Mouse (Mus musculus): ENCODE measurements around the gene Ces1e. TPM values are rescaled to one million over a fixed set of nuclear protein-coding genes. Genes with fewer than 3 reads are reported as not detected.
"Not testable (repeated sequence)": the region's sequence is repeated elsewhere in the genome, so short reads cannot be mapped to it uniquely, and the experiment has no call there.

Ces1e gene
- polyA plus RNA-seq, 1 experiment, result not detected

DNA sequence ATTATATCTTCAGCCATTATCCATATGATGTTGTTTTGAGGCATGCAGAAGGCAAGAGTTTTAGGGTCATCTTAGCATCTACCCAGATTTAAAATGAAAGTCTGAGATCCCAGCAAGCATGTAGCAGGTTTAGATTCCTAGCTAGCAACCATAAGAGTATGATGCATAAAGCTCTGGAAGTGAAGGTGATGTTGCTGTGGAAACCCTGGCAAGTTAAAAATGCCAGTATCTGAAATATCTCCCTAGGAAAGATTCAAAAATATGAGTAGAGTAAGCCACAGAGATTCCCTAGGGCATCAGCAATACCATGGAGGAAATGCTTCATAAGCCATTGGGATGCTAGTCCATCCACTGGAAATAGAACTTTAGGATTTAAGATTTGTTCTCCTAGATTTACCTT lies 10.5 kb upstream of the Ces1e start:
- Histone ChIP-seq H3K4me3 (replicated peaks; ENCODE audit: insufficient read depth, low read depth, low read length) (no peak overlapping the region), H3K27me3 (ENCODE audit: control insufficient read depth, insufficient read depth, low read length) (no peaks in the 10 kb centered on the region), H3K27ac (ENCODE audit: insufficient read depth, low read length) (no peak overlapping the region), H3K4me1 (ENCODE audit: control insufficient read depth, insufficient read depth, low read length) (no peaks in the 10 kb centered on the region; the same call in 1 of the 2 replicates)
- DNase-seq, result no peak
- TF ChIP-seq POLR2A (IDR thresholded peaks at IDR 0.05; ENCODE audit: borderline replicate concordance, insufficient read depth, low read length) (no peak), CTCF (IDR thresholded peaks at IDR 0.05; ENCODE audit: borderline replicate concordance, insufficient read depth, low read depth, low read length) (no peak)

DNA sequence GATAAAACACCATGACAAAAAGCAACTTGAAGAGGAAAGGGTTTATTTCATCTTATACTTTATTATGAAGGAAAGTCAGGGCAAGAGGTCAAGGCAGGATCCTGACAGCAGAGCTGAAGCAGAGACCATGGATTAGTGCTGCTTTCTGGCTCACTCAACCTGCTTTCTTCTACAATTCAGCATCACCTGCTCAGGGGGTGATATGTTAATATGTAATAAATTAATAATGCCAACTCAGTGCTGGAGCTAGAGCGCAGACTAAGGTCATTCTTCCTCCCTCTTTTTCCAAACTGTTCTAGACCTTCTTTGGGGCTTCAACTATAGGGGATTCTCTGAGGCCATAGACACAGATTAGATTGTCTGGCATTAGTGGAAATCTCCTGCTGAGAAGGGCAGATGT lies 6.3 kb upstream of the Ces1e start:
- Histone ChIP-seq H3K4me1 (ENCODE audit: control insufficient read depth, insufficient read depth, low read length) (no peaks in the 10 kb centered on the region; the same call in 1 of the 2 replicates), H3K4me3 (replicated peaks; ENCODE audit: insufficient read depth, low read depth, low read length) (no peak overlapping the region), H3K27me3 (ENCODE audit: control insufficient read depth, insufficient read depth, low read length) (no peaks in the 10 kb centered on the region), H3K27ac (ENCODE audit: insufficient read depth, low read length) (no peak overlapping the region)
- WGBS, result 80% methylated on average over 1 of the region's 1 CpGs
- no peak for DNase-seq
- TF ChIP-seq POLR2A (IDR thresholded peaks at IDR 0.05; ENCODE audit: borderline replicate concordance, insufficient read depth, low read length) (no peak), CTCF (IDR thresholded peaks at IDR 0.05; ENCODE audit: borderline replicate concordance, insufficient read depth, low read depth, low read length) (no peak)

DNA sequence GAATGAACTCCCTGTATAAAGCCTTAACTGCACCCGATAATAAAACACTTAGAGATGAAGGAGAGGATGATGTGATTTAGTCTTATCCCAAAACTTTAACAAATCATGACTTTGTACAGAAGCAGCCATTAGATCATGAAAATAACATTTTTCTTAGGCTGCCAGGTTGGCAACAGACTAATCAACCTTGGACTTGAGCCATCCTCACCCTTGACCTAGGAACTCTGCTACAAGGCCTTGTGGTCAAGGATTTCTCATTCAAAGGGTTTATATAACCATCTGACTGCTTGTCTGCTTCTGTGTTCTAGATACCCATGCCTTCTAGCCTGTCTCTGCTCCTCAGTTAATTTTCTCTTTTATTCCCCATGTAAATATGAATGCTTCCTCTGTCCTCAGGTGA lies 5.3 kb upstream of the Ces1e start:
- no peak for DNase-seq
- WGBS, result 95% methylated on average over 1 of the region's 1 CpGs
- Histone ChIP-seq H3K27ac (ENCODE audit: insufficient read depth, low read length) (no peak overlapping the region), H3K4me3 (replicated peaks; ENCODE audit: insufficient read depth, low read depth, low read length) (no peak overlapping the region), H3K4me1 (ENCODE audit: control insufficient read depth, insufficient read depth, low read length) (no peaks in the 10 kb centered on the region; the same call in 1 of the 2 replicates), H3K27me3 (ENCODE audit: control insufficient read depth, insufficient read depth, low read length) (no peaks in the 10 kb centered on the region)
- no peak for TF ChIP-seq CTCF (IDR thresholded peaks at IDR 0.05; ENCODE audit: borderline replicate concordance, insufficient read depth, low read depth, low read length)
- no peak for TF ChIP-seq POLR2A (IDR thresholded peaks at IDR 0.05; ENCODE audit: borderline replicate concordance, insufficient read depth, low read length)

DNA sequence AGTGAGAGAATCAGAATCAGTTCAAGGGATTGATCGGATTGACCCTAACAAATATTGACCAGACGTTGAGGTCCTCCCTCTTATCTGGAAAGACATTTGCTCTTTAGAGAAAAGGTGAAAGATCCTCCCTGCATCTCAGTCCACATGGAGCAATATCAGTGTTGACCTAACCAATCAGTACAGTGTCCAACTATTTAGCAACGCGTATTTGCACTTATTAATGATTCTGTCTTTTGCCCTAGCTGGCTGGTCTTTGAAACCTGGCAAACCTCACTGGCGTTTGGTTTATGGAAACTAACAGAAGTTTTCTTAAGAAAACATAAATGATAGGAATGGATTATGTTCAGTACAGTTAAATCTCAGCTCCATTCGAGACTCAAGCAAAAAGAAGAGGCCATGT lies 4.6 kb upstream of the Ces1e start:
- TF ChIP-seq POLR2A (IDR thresholded peaks at IDR 0.05; ENCODE audit: borderline replicate concordance, insufficient read depth, low read length) (no peak), CTCF (IDR thresholded peaks at IDR 0.05; ENCODE audit: borderline replicate concordance, insufficient read depth, low read depth, low read length) (no peak)
- H3K4me1 ChIP-seq (ENCODE audit: control insufficient read depth, insufficient read depth, low read length), result no peaks in the 10 kb centered on the region; the same call in 1 of the 2 replicates
- no peak overlapping the region for H3K27ac ChIP-seq (ENCODE audit: insufficient read depth, low read length)
- H3K4me3 ChIP-seq (replicated peaks; ENCODE audit: insufficient read depth, low read depth, low read length), result no peak overlapping the region
- no peak for DNase-seq
- H3K27me3 ChIP-seq (ENCODE audit: control insufficient read depth, insufficient read depth, low read length), result no peaks in the 10 kb centered on the region
- WGBS, result 88% methylated on average over 6 of the region's 6 CpGs

DNA sequence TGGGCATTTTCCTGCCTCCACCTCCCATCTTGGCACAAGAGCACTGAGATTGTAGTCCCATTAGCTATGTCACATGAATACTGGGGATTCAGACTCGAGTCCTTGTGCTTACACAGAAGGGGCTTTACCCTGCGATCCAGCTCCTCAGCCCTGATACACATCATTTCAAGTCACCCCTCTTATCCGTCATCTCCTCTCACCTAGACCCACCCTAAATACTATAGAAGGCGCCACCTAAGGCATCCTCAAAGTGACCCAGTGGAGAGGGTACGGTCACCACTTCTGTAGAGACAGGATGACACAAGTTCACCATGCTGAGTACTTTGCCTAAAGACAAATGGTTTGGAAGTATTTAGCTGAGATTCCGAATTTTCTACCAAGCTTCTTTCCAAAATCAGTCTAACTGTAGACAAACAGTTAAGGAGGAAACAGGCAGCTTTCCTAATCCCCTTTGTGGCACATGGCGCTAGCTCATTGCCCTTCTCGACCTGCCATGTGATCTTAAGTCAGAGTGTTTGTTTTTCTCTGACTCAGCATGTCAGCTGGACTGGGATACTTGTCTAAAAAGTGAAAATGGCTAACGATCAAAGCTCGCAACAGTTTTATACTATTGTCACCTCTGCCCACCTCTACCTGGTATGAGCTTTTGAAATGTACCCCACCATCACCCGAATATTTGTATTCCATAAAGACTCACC lies 597 bp downstream of the Ces1e start:
- no peak overlapping the region for H3K27ac ChIP-seq (ENCODE audit: insufficient read depth, low read length)
- no peak for TF ChIP-seq CTCF (IDR thresholded peaks at IDR 0.05; ENCODE audit: borderline replicate concordance, insufficient read depth, low read depth, low read length)
- TF ChIP-seq POLR2A (IDR thresholded peaks at IDR 0.05; ENCODE audit: borderline replicate concordance, insufficient read depth, low read length), result no peak
- H3K4me3 ChIP-seq (replicated peaks; ENCODE audit: insufficient read depth, low read depth, low read length), result no peak overlapping the region
- 76% methylated on average over 11 of the region's 11 CpGs for WGBS
- DNase-seq, result no peak
- H3K4me1 ChIP-seq (ENCODE audit: control insufficient read depth, insufficient read depth, low read length), result no peaks in the 10 kb centered on the region
- H3K27me3 ChIP-seq (ENCODE audit: control insufficient read depth, insufficient read depth, low read length), result no peaks in the 10 kb centered on the region

DNA sequence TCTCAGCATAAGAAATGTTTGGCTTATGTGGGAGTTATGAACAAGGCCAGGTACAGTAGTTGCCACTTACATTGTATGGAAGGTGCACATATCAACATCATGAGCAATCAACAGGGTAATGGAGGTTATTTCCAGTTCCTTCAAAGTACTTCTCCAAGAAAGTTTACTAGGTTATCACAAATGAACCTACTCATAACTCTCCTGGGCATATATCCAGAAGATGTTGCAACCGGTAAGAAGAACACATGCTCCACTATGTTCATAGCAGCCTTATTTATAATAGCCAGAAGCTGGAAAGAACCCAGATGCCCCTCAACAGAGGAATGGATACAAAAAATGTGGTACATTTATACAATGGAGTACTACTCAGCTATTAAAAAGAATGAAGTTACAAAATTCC lies 2.9 kb downstream of the Ces1e start:
- DNase-seq; H3K27ac ChIP-seq (ENCODE audit: insufficient read depth, low read length); H3K4me3 ChIP-seq (replicated peaks; ENCODE audit: insufficient read depth, low read depth, low read length); H3K27me3 ChIP-seq (ENCODE audit: control insufficient read depth, insufficient read depth, low read length); H3K4me1 ChIP-seq (ENCODE audit: control insufficient read depth, insufficient read depth, low read length): not testable (repeated sequence)
- WGBS, result 84% methylated on average over 1 of the region's 1 CpGs

DNA sequence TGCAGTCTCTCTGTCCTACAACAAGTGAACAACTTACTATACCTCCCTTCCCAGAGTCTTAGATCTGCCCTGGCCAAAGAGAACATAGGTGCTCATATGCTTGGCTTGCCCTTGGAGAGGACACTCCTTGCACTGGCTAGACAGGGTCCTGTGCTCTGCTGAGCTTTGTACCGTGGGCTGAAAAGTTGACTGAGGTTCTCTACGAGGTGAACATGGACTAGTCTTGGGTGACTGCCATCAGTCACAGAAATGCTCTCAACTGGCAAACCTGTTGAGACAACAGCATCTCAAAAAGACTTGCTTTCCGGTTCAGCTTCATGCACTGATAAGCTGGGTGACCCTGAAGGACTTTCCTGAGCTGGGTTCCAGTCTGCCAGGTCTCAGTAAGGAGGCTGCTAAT lies 7.5 kb downstream of the Ces1e start:
- H3K27ac ChIP-seq (ENCODE audit: insufficient read depth, low read length), result no peak overlapping the region
- TF ChIP-seq POLR2A (IDR thresholded peaks at IDR 0.05; ENCODE audit: borderline replicate concordance, insufficient read depth, low read length), result no peak
- TF ChIP-seq CTCF (IDR thresholded peaks at IDR 0.05; ENCODE audit: borderline replicate concordance, insufficient read depth, low read depth, low read length), result no peak
- no peak for DNase-seq
- H3K4me3 ChIP-seq (replicated peaks; ENCODE audit: insufficient read depth, low read depth, low read length), result no peak overlapping the region
- 51% methylated on average over 3 of the region's 3 CpGs for WGBS
- no peaks in the 10 kb centered on the region for H3K4me1 ChIP-seq (ENCODE audit: control insufficient read depth, insufficient read depth, low read length)
- H3K27me3 ChIP-seq (ENCODE audit: control insufficient read depth, insufficient read depth, low read length), result no peaks in the 10 kb centered on the region

DNA sequence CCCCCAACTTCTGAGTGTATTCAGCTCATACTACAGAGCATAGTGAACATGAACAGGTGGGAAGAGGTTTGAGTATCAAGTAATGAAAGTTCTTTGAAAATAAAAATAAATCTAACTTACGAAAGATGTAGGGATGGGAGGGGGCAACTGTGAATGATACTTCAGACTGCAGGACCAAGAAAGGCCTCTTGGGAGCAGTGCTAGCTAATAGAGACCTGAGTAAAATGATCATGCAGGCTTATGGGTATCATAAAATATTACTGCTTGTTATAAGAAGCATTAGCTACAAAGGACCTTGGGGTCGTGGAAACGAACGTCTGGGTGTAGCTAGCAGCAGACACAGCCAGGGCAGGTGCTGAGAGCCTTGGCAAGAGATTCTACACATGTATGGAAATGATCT lies 11.6 kb downstream of the Ces1e start:
- Histone ChIP-seq H3K4me3 (replicated peaks; ENCODE audit: insufficient read depth, low read depth, low read length) (no peak overlapping the region), H3K4me1 (ENCODE audit: control insufficient read depth, insufficient read depth, low read length) (no peaks in the 10 kb centered on the region), H3K27me3 (ENCODE audit: control insufficient read depth, insufficient read depth, low read length) (no peaks in the 10 kb centered on the region), H3K27ac (ENCODE audit: insufficient read depth, low read length) (no peak overlapping the region)
- no peak for TF ChIP-seq CTCF (IDR thresholded peaks at IDR 0.05; ENCODE audit: borderline replicate concordance, insufficient read depth, low read depth, low read length)
- no peak for TF ChIP-seq POLR2A (IDR thresholded peaks at IDR 0.05; ENCODE audit: borderline replicate concordance, insufficient read depth, low read length)
- no peak for DNase-seq
- WGBS, result 58% methylated on average over 4 of the region's 4 CpGs

Data from cerebellum, adult 2 months (tissue).